In the genomic region with DNA sequence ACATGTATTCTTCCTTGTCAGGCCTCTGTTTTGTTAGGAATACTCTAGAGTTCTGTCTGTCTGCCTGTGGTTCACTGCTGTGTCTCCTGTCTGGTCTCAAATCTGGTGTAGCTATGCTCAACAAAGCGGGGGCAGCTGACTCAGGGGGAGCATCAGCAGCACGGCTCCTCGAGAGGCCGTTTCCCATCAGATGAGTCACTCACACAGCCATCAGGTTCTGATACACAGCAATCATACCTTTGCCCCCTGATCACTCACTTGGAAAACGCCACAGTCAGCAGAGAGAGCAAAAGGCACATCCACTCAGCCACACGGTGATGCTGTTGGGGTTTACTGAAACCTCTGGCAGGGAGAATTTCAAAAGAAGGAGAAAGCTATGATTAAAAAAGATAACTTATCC, we compare ENCODE assay signal across 29 mouse cellular contexts. TPM values are rescaled to one million over a fixed set of nuclear protein-coding genes. Genes with fewer than 3 reads are reported as not detected.
DNase-seq lines count a peak whose midpoint lies in the region; ATAC-seq and TF ChIP-seq lines count a peak whose summit lies in the region.
"Had no signal": no experiment of that assay in that cellular context is flagged by ENCODE, and none has a peak within 500 bp of the region (broad histone marks: within the 10 kb centered on the region; RNA-seq: fewer than 3 reads in every experiment).

No protein-coding gene starts in this region.

- H3K4me1 ChIP-seq in kidney, adult 2 months (ENCODE audit: control insufficient read depth, insufficient read depth, low read length) = no peaks in the 10 kb centered on the region
- H3K4me1 ChIP-seq in kidney, postnatal 0 days (replicated peaks; ENCODE audit: insufficient read depth, low read length) = no peaks in the 10 kb centered on the region
- no peaks in the 10 kb centered on the region for H3K4me1 ChIP-seq in hindbrain, postnatal 0 days (ENCODE audit: insufficient read depth, low read length)
- no peaks in the 10 kb centered on the region for H3K4me1 ChIP-seq in hindbrain, embryonic 16.5 days (ENCODE audit: control insufficient read depth, insufficient read depth, low read depth, low read length)
- H3K4me1 ChIP-seq: forebrain, embryonic 13.5 days; hindbrain, embryonic 12.5 days; midbrain, embryonic 12.5 days; neural tube, embryonic 13.5 days; stomach, embryonic 15.5 days had no signal

- H3K4me3 ChIP-seq in kidney, adult 2 months (ENCODE audit: insufficient read depth, low read depth, low read length) = no peak overlapping the region
- no peak overlapping the region for H3K4me3 ChIP-seq in kidney, postnatal 0 days (replicated peaks; ENCODE audit: low read depth, low read length)
- no peak overlapping the region for H3K4me3 ChIP-seq in hindbrain, postnatal 0 days (ENCODE audit: low read length)
- no peak overlapping the region for H3K4me3 ChIP-seq in hindbrain, embryonic 16.5 days (ENCODE audit: low read length)
- H3K4me3 ChIP-seq: forebrain, embryonic 13.5 days; heart, embryonic 10.5 days; heart, embryonic 15.5 days; hindbrain, embryonic 12.5 days; lung, embryonic 15.5 days; midbrain, embryonic 12.5 days; neural tube, embryonic 13.5 days; stomach, embryonic 15.5 days had no signal

- WGBS in kidney, adult 2 months = 56% methylated on average over 6 of the region's 6 CpGs
- WGBS in kidney, postnatal 0 days = 52% methylated on average over 6 of the region's 6 CpGs
- WGBS in hindbrain, postnatal 0 days = 46% methylated on average over 6 of the region's 6 CpGs
- WGBS in hindbrain, embryonic 16.5 days = 63% methylated on average over 6 of the region's 6 CpGs

- TF ChIP-seq POLR2A in kidney, adult 2 months (IDR thresholded peaks at IDR 0.05; ENCODE audit: low read depth, low read length) = no peak

- H3K4me2 ChIP-seq in kidney, postnatal 0 days (ENCODE audit: low read length) = no peak overlapping the region
- no peak overlapping the region for H3K4me2 ChIP-seq in hindbrain, postnatal 0 days (ENCODE audit: low read depth, low read length)
- no peak overlapping the region for H3K4me2 ChIP-seq in hindbrain, embryonic 16.5 days (ENCODE audit: low read length)
- H3K4me2 ChIP-seq: forebrain, embryonic 13.5 days; heart, embryonic 15.5 days; hindbrain, embryonic 12.5 days; lung, embryonic 15.5 days; midbrain, embryonic 12.5 days; neural tube, embryonic 13.5 days; stomach, embryonic 15.5 days had no signal

- H3K36me3 ChIP-seq in kidney, adult 2 months (ENCODE audit: control insufficient read depth, insufficient read depth, low read length) = no peaks in the 10 kb centered on the region
- no peaks in the 10 kb centered on the region for H3K36me3 ChIP-seq in kidney, postnatal 0 days (ENCODE audit: insufficient read depth, low read length)
- H3K36me3 ChIP-seq in hindbrain, postnatal 0 days (ENCODE audit: insufficient read depth, low read length) = no peaks in the 10 kb centered on the region
- no peaks in the 10 kb centered on the region for H3K36me3 ChIP-seq in hindbrain, embryonic 16.5 days (ENCODE audit: control insufficient read depth, insufficient read depth, low read length)
- H3K36me3 ChIP-seq: heart, embryonic 10.5 days; heart, embryonic 15.5 days; hindbrain, embryonic 12.5 days; lung, embryonic 15.5 days; midbrain, embryonic 12.5 days; neural tube, embryonic 13.5 days; stomach, embryonic 15.5 days had no signal

- TF ChIP-seq CTCF in kidney, adult 2 months (conservative IDR thresholded peaks at IDR 0.05; ENCODE audit: insufficient read depth, insufficient read length, low read depth, low read length) = no peak; the same call in 1 of the 2 replicates
- TF ChIP-seq CTCF in kidney, postnatal 0 days (IDR thresholded peaks at IDR 0.05; ENCODE audit: low read depth) = no peak; the same call in 1 of the 2 replicates
- TF ChIP-seq CTCF in hindbrain, postnatal 0 days (IDR thresholded peaks at IDR 0.05; ENCODE audit: low read depth) = no peak

- no peaks in the 10 kb centered on the region for H3K27me3 ChIP-seq in kidney, adult 2 months (replicated peaks; ENCODE audit: control insufficient read depth, insufficient read depth, low read length)
- H3K27me3 ChIP-seq in kidney, postnatal 0 days (ENCODE audit: insufficient read depth, low read length) = no peaks in the 10 kb centered on the region
- no peaks in the 10 kb centered on the region for H3K27me3 ChIP-seq in hindbrain, postnatal 0 days (ENCODE audit: insufficient read depth, low read length)
- no peaks in the 10 kb centered on the region for H3K27me3 ChIP-seq in hindbrain, embryonic 16.5 days (replicated peaks; ENCODE audit: control insufficient read depth, insufficient read depth, low read length)
- H3K27me3 ChIP-seq: forebrain, embryonic 13.5 days; heart, embryonic 15.5 days; hindbrain, embryonic 12.5 days; lung, embryonic 15.5 days; neural tube, embryonic 13.5 days; stomach, embryonic 15.5 days had no signal

- no peak overlapping the region for H3K9ac ChIP-seq in kidney, postnatal 0 days (ENCODE audit: low read depth, low read length)
- H3K9ac ChIP-seq in hindbrain, postnatal 0 days (replicated peaks; ENCODE audit: low read length) = no peak overlapping the region
- H3K9ac ChIP-seq in hindbrain, embryonic 16.5 days (ENCODE audit: low read depth, low read length) = no peak overlapping the region
- H3K9ac ChIP-seq: forebrain, embryonic 13.5 days; heart, embryonic 15.5 days; hindbrain, embryonic 12.5 days; lung, embryonic 15.5 days; midbrain, embryonic 12.5 days; neural tube, embryonic 13.5 days; stomach, embryonic 15.5 days had no signal

- H3K27ac ChIP-seq in kidney, adult 2 months (ENCODE audit: insufficient read depth, low read depth, low read length) = no peak overlapping the region
- no peak overlapping the region for H3K27ac ChIP-seq in kidney, postnatal 0 days
- no peak overlapping the region for H3K27ac ChIP-seq in hindbrain, postnatal 0 days
- no peak overlapping the region for H3K27ac ChIP-seq in hindbrain, embryonic 16.5 days (ENCODE audit: low read depth, low read length)
- H3K27ac ChIP-seq: forebrain, embryonic 13.5 days; heart, embryonic 10.5 days; heart, embryonic 15.5 days; hindbrain, embryonic 12.5 days; lung, embryonic 15.5 days; midbrain, embryonic 12.5 days; neural tube, embryonic 13.5 days; stomach, embryonic 15.5 days had no signal

- peak; percentile 54; the same call in 1 of the 2 replicates for ATAC-seq in kidney, postnatal 0 days (replicated peaks; ENCODE audit: low FRiP score, low read depth)
- ATAC-seq in hindbrain, postnatal 0 days = no peak
- ATAC-seq in hindbrain, embryonic 16.5 days = no peak
- ATAC-seq: forebrain, embryonic 13.5 days had no signal

- DNase-seq in retina, embryonic 14.5 days (ENCODE audit: low spot score) = peak; percentile 16
- DNase-seq in retina, postnatal 1 day = no peak
- DNase-seq in kidney, adult 2 months = peak; percentile 55
- no peak for DNase-seq in kidney, postnatal 0 days (ENCODE audit: low spot score)
- DNase-seq in hindbrain, postnatal 0 days (ENCODE audit: low spot score) = no peak
- DNase-seq in lung, postnatal 36 days = no peak
- DNase-seq in thymus, adult 18-20 months = no peak
- DNase-seq: adrenal gland, adult 2 months; cerebellum, adult 8-10 months; cerebellum, postnatal 25 days; gastrocnemius, postnatal 25 days; heart, adult 11 months; heart, postnatal 36 days; layer of hippocampus, adult 9-11 months; right cerebral cortex, postnatal 25 days; thymus, postnatal 25 days had no signal

- no peaks in the 10 kb centered on the region for H3K9me3 ChIP-seq in kidney, postnatal 0 days (replicated peaks; ENCODE audit: low read length)
- no peaks in the 10 kb centered on the region for H3K9me3 ChIP-seq in hindbrain, postnatal 0 days (ENCODE audit: low read length)
- no peaks in the 10 kb centered on the region for H3K9me3 ChIP-seq in hindbrain, embryonic 16.5 days (ENCODE audit: control insufficient read depth, low read length)
- H3K9me3 ChIP-seq: forebrain, embryonic 13.5 days; heart, embryonic 10.5 days; heart, embryonic 15.5 days; hindbrain, embryonic 12.5 days; lung, embryonic 15.5 days; midbrain, embryonic 12.5 days; neural tube, embryonic 13.5 days; stomach, embryonic 15.5 days had no signal

RNA-seq across cellular contexts. Expression of a gene that starts 5.9 kb away (rescaled TPM):
- polyA plus RNA-seq in kidney, adult 2 months (2012; rRNA removed) = 12.9 and 16.1 TPM in 2 replicates
- 54.7 and 58.1 TPM in 2 replicates for polyA plus RNA-seq in kidney, postnatal 0 days (2015; fragmentation: Nextera tagmentation; extraction: Ambion mirVana)
- 6.9 and 8.3 TPM in 2 replicates for total RNA-seq in hindbrain, postnatal 0 days (2014; rRNA removed)
- polyA plus RNA-seq in hindbrain, postnatal 0 days (2015; fragmentation: Nextera tagmentation; extraction: Ambion mirVana) = 4.1 and 4.5 TPM in 2 replicates
- polyA plus RNA-seq in hindbrain, embryonic 16.5 days (2015; fragmentation: Nextera tagmentation; extraction: Ambion mirVana) = 7.0 and 7.9 TPM in 2 replicates

RNA-seq across cellular contexts. Expression of a gene that starts 46.0 kb away (rescaled TPM):
- 0.07 and 0.16 TPM in 2 replicates for polyA plus RNA-seq in kidney, adult 2 months (2012; rRNA removed)
- not detected in 2 replicates for polyA plus RNA-seq in kidney, postnatal 0 days (2015; fragmentation: Nextera tagmentation; extraction: Ambion mirVana)
- total RNA-seq in hindbrain, postnatal 0 days (2014; rRNA removed) = 0.18 and 0.42 TPM in 2 replicates
- 0.56 and 0.89 TPM in 2 replicates for polyA plus RNA-seq in hindbrain, postnatal 0 days (2015; fragmentation: Nextera tagmentation; extraction: Ambion mirVana)
- 0.90 and 0.98 TPM in 2 replicates for polyA plus RNA-seq in hindbrain, embryonic 16.5 days (2015; fragmentation: Nextera tagmentation; extraction: Ambion mirVana)
- total RNA-seq: adrenal gland, adult 2 months; adrenal gland, postnatal 4 days; gastrocnemius, postnatal 25 days; heart, postnatal 36 days; liver, adult 2 months; megakaryocyte, adult 5-6 weeks had no signal
- polyA plus RNA-seq: adrenal gland, adult 2 months; heart, embryonic 10.5 days; heart, embryonic 15.5 days; hindbrain, embryonic 12.5 days; liver, embryonic 16.5 days; lung, embryonic 15.5 days; midbrain, embryonic 12.5 days had no signal

RNA-seq across cellular contexts. Expression of a gene that starts 48.1 kb away (rescaled TPM):
- 9.9 and 11.2 TPM in 2 replicates for polyA plus RNA-seq in kidney, adult 2 months (2012; rRNA removed)
- 28.7 and 30.8 TPM in 2 replicates for polyA plus RNA-seq in kidney, postnatal 0 days (2015; fragmentation: Nextera tagmentation; extraction: Ambion mirVana)
- total RNA-seq in hindbrain, postnatal 0 days (2014; rRNA removed) = 16.6 and 18.5 TPM in 2 replicates
- 18.5 and 19.4 TPM in 2 replicates for polyA plus RNA-seq in hindbrain, postnatal 0 days (2015; fragmentation: Nextera tagmentation; extraction: Ambion mirVana)
- polyA plus RNA-seq in hindbrain, embryonic 16.5 days (2015; fragmentation: Nextera tagmentation; extraction: Ambion mirVana) = 25.5 and 31.0 TPM in 2 replicates

Comparison
In these comparisons a context has a peak if more than half of its experiments do, and no peak if none do; other contexts are left out.
1. DNase-seq: peak in retina, embryonic 14.5 days (single experiment) and kidney, adult 2 months (single experiment); none in retina, postnatal 1 day (single experiment), kidney, postnatal 0 days (single experiment), hindbrain, postnatal 0 days (single experiment), lung, postnatal 36 days (single experiment) and thymus, adult 18-20 months (0 of 2).